Mouse (Mus musculus) hindbrain, postnatal 0 days (tissue): ENCODE data around the gene Hemk1. TPM values are rescaled to one million over a fixed set of nuclear protein-coding genes. Genes with fewer than 3 reads are reported as not detected.

Source experiments
- ATAC-seq: fragments of 200-750 bp; cut with Nextera tagmentation; 2 replicates; pipeline ENCODE4 v1.8.0; 2017; ENCODE audit warnings: mild to moderate bottlenecking, moderate TSS enrichment, moderate library complexity
- DNase-seq: peaks from one replicate; pipeline ENCODE4 v3.0.0-alpha.2; 2015; ENCODE audit warnings: low spot score
- H3K27ac ChIP-seq: fragments of 300-500 bp; sonication (generic); 2 replicates; pipeline ENCODE4 v1.5.1; 2014; ENCODE audit warnings: mild to moderate bottlenecking
- H3K27me3 ChIP-seq: fragments of 300-500 bp; sonication (generic); 2 replicates; pipeline ENCODE4 v1.6.1; 2014; ENCODE audit warnings: low read length, mixed read lengths; ENCODE audit not compliant: insufficient read depth
- H3K36me3 ChIP-seq: fragments of 300-500 bp; sonication (generic); 2 replicates; pipeline ENCODE4 v1.6.1; 2014; ENCODE audit warnings: low read length, mixed read lengths; ENCODE audit not compliant: insufficient read depth
- H3K4me1 ChIP-seq: fragments of 300-500 bp; sonication (generic); 2 replicates; pipeline ENCODE4 v1.6.1; 2014; ENCODE audit warnings: antibody characterized with exemption, low read length, mixed read lengths; ENCODE audit not compliant: insufficient read depth
- H3K4me2 ChIP-seq: fragments of 300-500 bp; sonication (generic); 2 replicates; pipeline ENCODE4 v1.6.1; 2014; ENCODE audit warnings: low read depth, mild to moderate bottlenecking, low read length, moderate library complexity, mixed read lengths
- H3K4me3 ChIP-seq: fragments of 300-500 bp; sonication (generic); 2 replicates; pipeline ENCODE4 v1.5.1; 2014; ENCODE audit warnings: low read length
- H3K9ac ChIP-seq: fragments of 300-500 bp; sonication (generic); replicated peaks from 2 replicates; pipeline ENCODE4 v1.6.1; 2014; ENCODE audit warnings: mild to moderate bottlenecking, low read length, moderate library complexity, mixed read lengths
- H3K9me3 ChIP-seq: fragments of 300-500 bp; sonication (generic); 2 replicates; pipeline ENCODE4 v1.6.1; 2016; ENCODE audit warnings: low read length, mixed read lengths
- CTCF ChIP-seq: IDR thresholded peaks from 2 replicates; pipeline ENCODE4 v1.5.1; 2016; ENCODE audit warnings: antibody characterized with exemption, control low read depth, low read depth
- WGBS: fragments of 180-500 bp; shearing (Covaris S2); extraction: QIAGEN DNeasy Blood & Tissue Kit; methylation state at CpG from one replicate; pipeline ENCODE4 v1.1.7; 2014; 5-methylcytosine and 5-hydroxymethylcytosine counted together
- polyA plus RNA-seq: library from polyadenylated mRNA; unstranded; fragments of >200 nt; fragmentation: Nextera tagmentation; extraction: Ambion mirVana; gene quantifications from 2 replicates; pipeline ENCODE4 v1.2.1, GENCODE M21; 2015
- total RNA-seq: library from RNA; depleted of rRNA; stranded (reverse); fragments of >200 nt; gene quantifications from 2 replicates; pipeline ENCODE4 v1.2.3, GENCODE M21; 2014

Hemk1 gene
- total and polyA plus RNA-seq, 2 experiments from 2014 or later = 13.6 to 18.1 TPM

GRCm38 (mm10) chr9:107360989-107361388 is 22.8 kb upstream of the Hemk1 start:
- ATAC-seq = peak; percentile 36; the same call in 1 of the 2 replicates
- H3K9me3 ChIP-seq = no peaks in the 10 kb centered on the region
- peak; percentile 41 for DNase-seq
- no peak overlapping the region for H3K4me2 ChIP-seq
- no peaks in the 10 kb centered on the region for H3K27me3 ChIP-seq
- no peaks in the 10 kb centered on the region for H3K4me1 ChIP-seq
- H3K9ac ChIP-seq = no peak overlapping the region
- 6% methylated on average over 3 of the region's 3 CpGs for WGBS
- no peak overlapping the region for H3K4me3 ChIP-seq
- H3K36me3 ChIP-seq = no peaks in the 10 kb centered on the region
- TF ChIP-seq CTCF = no peak
- H3K27ac ChIP-seq = no peak overlapping the region

GRCm38 (mm10) chr9:107357651-107358050 is 19.5 kb upstream of the Hemk1 start:
- Histone ChIP-seq H3K27ac (no peak overlapping the region), H3K4me3 (no peak overlapping the region), H3K36me3 (no peaks in the 10 kb centered on the region), H3K4me2 (no peak overlapping the region), H3K9ac (no peak overlapping the region), H3K9me3 (no peaks in the 10 kb centered on the region), H3K4me1 (no peaks in the 10 kb centered on the region), H3K27me3 (no peaks in the 10 kb centered on the region)
- ATAC-seq (peak; percentile 60), DNase-seq (peak; percentile 90)
- TF ChIP-seq CTCF = peak; percentile 98
- 10% methylated on average over 5 of the region's 5 CpGs for WGBS

GRCm38 (mm10) chr9:107355870-107356765 is 18.0 kb upstream of the Hemk1 start:
- Histone ChIP-seq H3K27ac (no peak overlapping the region), H3K9ac (no peak overlapping the region), H3K27me3 (no peaks in the 10 kb centered on the region), H3K36me3 (no peaks in the 10 kb centered on the region), H3K4me1 (no peaks in the 10 kb centered on the region), H3K4me3 (no peak overlapping the region), H3K9me3 (no peaks in the 10 kb centered on the region), H3K4me2 (no peak overlapping the region)
- 50% methylated on average over 6 of the region's 7 CpGs for WGBS
- DNase-seq = peak; percentile 82
- TF ChIP-seq CTCF = peak; percentile 74
- no peak for ATAC-seq

GRCm38 (mm10) chr9:107354826-107355225 is 16.7 kb upstream of the Hemk1 start:
- DNase-seq = no peak

GRCm38 (mm10) chr9:107349321-107349720 is 11.2 kb upstream of the Hemk1 start:
- no peak for DNase-seq
- H3K4me1 ChIP-seq = no peaks in the 10 kb centered on the region
- no peak overlapping the region for H3K4me2 ChIP-seq
- WGBS = 63% methylated on average over 7 of the region's 7 CpGs
- no peak overlapping the region for H3K4me3 ChIP-seq
- H3K9me3 ChIP-seq = no peaks in the 10 kb centered on the region
- TF ChIP-seq CTCF = no peak
- no peaks in the 10 kb centered on the region for H3K27me3 ChIP-seq
- H3K27ac ChIP-seq = no peak overlapping the region
- H3K36me3 ChIP-seq = no peaks in the 10 kb centered on the region
- no peak for ATAC-seq
- H3K9ac ChIP-seq = no peak overlapping the region

More at GRCm38 (mm10) chr9:107354826-107355225, 16.7 kb upstream of the Hemk1 start:
- Histone ChIP-seq H3K27me3 (no peaks in the 10 kb centered on the region), H3K4me1 (no peaks in the 10 kb centered on the region), H3K4me2 (no peak overlapping the region), H3K9me3 (no peaks in the 10 kb centered on the region), H3K36me3 (no peaks in the 10 kb centered on the region), H3K9ac (no peak overlapping the region), H3K27ac (no peak overlapping the region), H3K4me3 (no peak overlapping the region)
- no peak for ATAC-seq
- WGBS = 60% methylated on average over 1 of the region's 1 CpGs
- no peak for TF ChIP-seq CTCF

GRCm38 (mm10) chr9:107347586-107348183 is 9.5 kb upstream of the Hemk1 start:
- 60% methylated on average over 9 of the region's 9 CpGs for whole genome bisulfite sequencing
- ATAC-seq (no peak), DNase-seq (peak; percentile 30)
- TF ChIP-seq CTCF = no peak
- Histone ChIP-seq H3K27ac (no peak overlapping the region), H3K4me3 (no peak overlapping the region), H3K9ac (no peak overlapping the region), H3K36me3 (no peaks in the 10 kb centered on the region), H3K27me3 (no peaks in the 10 kb centered on the region), H3K4me1 (peaks cover 4% of the 10 kb centered on the region; the same call in 1 of the 2 replicates), H3K4me2 (no peak overlapping the region), H3K9me3 (no peaks in the 10 kb centered on the region)
